Mouse (Mus musculus) left cerebral cortex, adult 11 months (tissue): ENCODE data around the gene Fkbp10.

Experiments
- DNase-seq: peaks from one replicate; pipeline ENCODE4 v3.0.0; 2022; ENCODE audit warnings: low spot score

Gene Fkbp10

DNA sequence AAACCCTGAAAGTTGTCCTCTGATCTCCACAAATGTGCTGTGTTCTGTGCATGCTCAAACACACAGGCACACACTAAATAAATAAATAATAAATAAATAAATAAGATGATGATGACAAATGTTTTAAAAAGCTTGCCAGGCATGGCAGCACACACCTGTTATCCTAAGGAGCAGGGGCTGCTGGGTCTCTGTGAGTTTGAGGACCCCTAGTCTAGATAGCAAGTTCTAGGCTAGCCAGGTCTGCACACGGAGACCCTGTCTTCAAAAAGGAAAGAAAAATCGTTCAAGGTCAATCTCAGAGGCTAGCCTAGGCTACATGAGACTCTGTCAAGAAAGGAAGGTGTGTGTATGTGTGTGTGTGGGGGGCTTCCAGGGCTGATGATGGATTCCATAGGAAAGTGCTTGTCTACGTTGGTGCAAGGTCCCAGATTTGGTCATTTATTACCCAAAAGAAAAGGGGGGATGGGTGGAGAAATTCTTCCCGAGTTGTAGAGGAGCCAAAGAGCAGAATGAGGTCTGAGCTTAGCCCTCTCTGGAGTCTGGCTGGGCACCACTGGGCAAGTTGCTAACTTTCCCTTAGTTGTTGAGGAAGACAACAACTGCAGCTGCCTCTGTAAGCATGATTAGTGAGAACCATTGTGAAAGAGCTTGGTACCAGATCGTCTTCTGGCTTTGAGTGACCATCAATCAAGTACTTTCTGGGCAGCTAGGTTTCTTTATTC is 21.0 kb upstream of the Fkbp10 start:
- DNase-seq = no peak

GRCm38 (mm10) chr11:100395200-100395599 is 20.3 kb upstream of the Fkbp10 start:
- DNase-seq = no peak

DNA sequence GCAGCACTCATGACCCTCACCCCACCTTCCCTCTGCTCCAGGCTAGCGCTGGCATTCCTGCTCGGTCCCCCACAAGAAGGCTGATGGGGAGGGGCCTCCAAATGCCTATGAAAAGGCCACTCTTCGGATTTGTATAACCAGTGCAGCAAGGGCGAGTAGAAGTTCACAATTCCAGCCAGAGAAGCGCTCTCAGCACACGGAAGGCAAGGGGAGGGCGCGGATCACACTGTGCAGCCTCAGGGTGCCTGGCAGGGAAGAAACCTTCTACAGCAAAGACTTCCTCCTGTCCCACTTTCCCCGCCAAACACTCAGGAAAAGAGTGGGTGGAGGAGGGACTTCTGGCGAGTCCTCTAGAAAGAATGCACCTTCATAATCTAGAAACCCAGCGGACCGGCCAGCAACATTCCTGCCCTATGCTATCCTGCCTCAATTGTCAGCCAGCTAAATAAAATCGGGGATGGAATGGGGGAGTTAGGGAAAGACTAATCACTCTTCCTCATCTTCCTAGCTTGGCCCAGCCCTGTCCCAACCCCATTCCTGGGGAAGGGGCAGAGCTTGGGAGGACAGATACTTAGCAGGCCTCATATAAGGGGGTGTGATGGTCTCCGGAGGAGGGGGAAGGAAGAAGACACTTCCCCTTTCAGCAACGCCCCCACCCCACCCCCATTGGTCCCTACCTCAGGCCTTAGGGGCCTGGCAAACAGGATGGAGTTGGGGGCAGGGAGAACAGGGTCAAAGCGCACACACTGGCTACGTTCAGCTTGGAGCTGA is 19.5 kb upstream of the Fkbp10 start:
- no peak for DNase-seq

GRCm38 (mm10) chr11:100396886-100397599 is 18.5 kb upstream of the Fkbp10 start:
- DNase-seq = no peak

- peak; percentile 100 for DNase-seq
Measured at GRCm38 (mm10) chr11:100397600-100398389, 17.7 kb upstream of the Fkbp10 start, which contains the start of gene Jup. Jup (minus strand) TSS chr11:100397763.

DNA sequence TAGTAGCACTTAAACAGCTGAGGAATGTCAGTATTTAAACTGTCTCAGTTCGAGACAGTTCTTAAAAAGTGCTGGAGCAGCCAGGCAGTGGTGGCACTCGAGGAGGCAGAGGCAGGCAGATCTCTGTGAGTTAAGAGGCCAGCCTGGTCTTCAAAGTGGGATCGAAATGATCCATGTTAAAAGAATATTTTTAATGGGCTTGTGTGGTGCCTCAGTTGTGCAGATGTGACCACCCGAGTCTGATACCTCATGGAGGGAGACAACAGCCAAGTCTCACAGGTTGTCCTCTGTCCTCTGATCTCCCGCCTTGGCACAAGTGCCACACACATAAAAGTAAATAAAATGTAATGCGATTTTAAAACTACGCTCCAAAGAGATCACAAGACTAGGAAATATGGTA is 17.0 kb upstream of the Fkbp10 start:
- DNase-seq = no peak

DNA sequence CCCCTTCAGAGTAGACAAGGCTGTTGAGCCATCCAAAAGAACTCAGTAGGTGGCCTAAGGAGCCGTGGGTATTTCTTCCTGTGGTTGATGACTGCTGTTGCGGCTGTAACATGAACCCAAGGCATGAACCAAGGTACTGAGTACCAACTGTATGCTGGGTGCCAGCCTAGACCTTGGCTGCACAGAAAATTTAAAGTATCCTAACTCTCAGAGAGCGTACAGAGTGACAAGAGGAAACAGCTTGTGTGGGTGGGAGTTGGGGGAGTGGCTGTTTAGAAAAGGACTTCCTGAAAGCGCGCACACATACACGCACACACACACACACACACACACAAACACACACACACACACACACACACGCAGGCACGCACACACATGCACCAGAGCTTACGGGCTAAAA is 16.2 kb upstream of the Fkbp10 start:
- DNase-seq = no peak

DNA sequence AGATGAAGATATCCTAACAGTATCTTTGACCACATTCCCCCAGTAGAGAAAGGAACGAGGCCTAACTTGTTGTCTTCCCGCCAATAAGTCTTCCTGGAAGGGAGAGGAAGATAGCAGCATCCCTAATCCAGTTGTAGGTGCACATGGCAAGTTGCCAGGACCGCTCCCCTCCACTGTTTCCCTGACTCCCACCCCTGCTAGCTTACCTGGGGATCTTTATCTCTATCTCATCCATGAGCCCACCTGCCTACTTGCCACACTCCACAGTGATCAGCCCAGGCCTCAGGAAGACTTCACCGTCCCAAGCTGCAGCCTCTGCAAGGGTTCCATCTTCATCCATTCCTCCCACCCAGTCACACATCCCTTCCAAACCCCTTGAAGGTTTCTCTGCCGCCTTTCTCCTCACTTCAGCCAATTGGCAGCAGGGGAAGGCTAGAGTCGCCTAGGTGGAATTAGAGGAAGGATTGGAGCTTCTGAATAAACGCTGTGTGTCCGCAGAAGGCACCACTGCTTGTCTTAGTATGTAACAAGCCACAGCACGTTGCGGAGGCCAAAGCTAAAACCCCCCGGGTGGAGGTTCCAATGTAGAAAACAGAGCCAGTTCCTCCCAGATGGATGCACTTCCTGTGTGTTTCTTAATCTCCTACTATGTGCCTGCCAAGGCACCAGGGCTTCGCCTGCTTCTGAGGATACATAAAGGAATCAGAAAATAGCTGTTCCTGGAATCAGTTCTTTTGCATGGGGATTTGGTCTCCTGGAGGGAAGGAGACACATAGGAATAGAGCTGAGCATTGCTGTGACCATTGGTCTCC is 15.6 kb upstream of the Fkbp10 start:
- no peak for DNase-seq

GRCm38 (mm10) chr11:100400842-100401241 is 14.7 kb upstream of the Fkbp10 start:
- DNase-seq = no peak

DNA sequence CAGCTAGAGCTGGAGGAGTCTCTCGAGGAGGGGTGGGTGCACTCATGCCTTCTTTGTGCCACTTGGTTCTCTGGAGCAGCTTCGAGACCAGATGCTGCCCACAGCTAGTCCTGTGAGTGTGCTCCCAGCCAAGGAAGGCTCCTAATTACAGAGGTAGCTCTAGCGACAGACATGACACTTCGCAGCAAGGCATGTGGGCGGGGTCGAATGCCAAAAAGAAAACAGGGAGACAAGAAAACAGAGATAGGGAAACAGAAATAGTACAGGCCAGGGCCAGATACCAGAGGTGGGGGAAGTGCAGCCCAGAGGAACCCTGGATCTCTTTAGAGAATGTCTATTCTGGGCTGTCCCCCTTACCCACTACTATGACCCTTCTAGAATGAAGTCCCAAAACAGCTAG is 13.3 kb upstream of the Fkbp10 start:
- no peak for DNase-seq

DNA sequence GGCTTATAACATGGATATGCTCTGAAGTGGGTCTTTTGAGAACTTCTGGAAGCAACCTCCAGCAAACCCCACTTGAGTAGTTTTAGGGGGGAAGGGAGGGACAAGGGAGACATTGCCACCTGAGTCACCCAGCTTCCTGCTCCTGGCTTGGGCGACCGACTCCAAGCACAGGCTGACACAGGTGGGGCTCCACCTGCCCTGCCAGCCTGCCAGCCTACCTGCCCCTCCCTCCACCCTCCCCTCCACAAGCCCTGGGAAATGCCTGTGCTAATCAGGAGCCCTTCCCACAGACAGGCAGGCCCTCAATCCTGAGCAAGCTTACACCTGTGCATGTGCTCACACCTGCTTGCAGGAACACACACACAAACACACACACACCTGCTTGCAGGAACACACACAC is 12.8 kb upstream of the Fkbp10 start:
- no peak for DNase-seq

- DNase-seq = no peak
Measured at GRCm38 (mm10) chr11:100403445-100404134, 11.9 kb upstream of the Fkbp10 start.

- DNase-seq = no peak
Measured at GRCm38 (mm10) chr11:100404456-100405074, 10.9 kb upstream of the Fkbp10 start.

GRCm38 (mm10) chr11:100406273-100406672 is 9.2 kb upstream of the Fkbp10 start:
- DNase-seq = no peak

DNA sequence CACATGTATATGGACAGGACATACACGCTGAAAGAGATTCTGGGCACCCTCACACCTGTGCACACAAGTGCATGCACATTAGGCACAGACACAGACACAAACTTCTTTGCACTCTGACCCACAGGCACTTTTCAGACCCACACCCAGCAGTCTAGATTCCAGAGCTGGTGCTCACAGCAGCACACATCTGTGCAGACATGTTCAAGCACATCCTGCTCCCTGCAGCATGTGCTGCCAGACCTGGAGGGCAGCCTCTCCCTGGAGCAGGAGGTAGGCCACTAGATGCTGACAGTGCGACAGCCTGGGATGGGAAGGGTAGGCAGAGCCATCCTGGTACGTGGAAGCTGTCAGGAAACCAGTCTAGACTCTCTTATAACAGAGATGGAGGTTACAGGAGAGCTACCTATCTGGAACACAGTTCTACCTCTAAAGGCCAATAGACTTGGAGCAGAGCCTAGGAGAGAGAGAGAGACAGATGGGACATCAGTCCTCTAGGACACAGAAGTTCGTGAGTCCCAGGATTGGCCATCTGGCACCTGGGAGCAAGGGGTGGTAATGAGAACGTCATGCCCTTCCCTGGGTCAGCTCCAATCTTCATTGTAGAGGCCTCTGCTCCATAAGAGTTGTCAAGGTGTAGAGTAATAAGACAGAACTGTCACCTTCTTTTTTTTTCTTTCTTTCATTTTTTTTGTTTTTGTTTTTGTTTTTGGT is 8.3 kb upstream of the Fkbp10 start:
- no peak for DNase-seq

DNA sequence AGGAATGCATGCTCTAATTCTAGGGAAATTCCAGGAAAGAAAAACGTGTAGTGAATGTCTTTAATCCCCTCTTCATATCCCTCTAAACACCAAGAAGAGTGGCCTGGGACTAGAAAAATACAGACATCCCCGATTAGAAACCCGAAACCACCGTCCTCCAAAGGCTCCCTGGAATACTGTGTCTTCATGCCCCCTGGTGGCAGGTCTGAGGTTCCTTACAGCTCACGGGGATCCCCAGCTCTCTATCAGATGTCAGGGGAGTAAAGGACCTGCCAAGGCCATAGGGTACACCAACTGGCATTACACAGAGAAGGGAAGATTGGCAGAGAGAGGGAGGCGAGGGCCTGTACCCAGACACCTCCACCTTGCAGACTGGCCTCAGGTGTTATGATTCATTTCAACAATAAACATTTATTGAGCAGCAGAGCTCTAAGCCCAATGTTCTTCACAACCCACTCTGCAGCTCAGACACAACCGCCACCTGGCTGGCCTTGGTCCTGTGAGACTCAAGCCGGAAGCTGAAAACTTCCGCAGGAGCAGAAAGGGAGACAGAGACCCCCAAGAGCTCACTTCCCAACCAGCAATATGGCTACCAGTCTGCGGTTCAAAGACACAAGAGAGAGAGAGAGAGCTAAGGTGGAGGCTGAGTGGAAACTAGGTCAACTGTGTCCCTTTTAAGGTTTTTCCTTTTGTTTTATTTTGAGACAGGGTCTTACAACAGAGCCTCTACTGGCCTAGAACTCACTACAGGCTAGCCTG is 7.2 kb upstream of the Fkbp10 start:
- no peak for DNase-seq

DNA sequence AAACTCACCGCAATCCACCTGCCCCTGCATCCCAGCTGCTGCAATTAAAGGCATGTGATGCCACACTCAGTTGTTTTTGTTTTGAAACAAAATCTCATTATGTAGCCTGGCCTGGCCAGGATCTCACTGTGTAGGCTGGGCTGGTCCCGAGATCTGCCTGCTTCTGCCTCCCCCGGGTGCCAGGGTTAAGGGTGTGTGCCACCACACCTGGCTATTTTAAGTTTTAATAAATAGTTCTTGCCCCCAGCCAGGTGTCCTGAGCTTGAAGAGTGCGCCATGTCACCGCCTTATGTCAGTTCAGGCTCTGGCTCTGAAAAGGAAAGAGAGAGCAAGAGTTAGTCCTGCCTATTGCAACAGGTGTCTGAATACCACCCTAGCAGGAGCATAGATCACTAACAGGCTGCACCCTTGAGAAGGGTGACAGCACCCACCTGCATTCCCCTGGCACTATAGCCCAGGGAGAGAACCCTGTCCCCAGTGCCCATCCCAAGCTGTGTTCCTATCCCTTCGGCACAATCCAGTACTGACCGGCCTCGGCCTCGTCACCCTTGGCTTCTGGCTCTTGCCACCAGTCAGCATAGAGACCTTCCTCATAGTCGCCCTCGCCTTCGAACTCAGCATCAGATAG is 6.5 kb upstream of the Fkbp10 start:
- no peak for DNase-seq

- no peak for DNase-seq
Measured at GRCm38 (mm10) chr11:100409686-100410085, 5.8 kb upstream of the Fkbp10 start.
